Mouse (Mus musculus) adrenal gland, postnatal 36 days (tissue): ENCODE measurements around the gene H2afb2. TPM values are rescaled to one million over a fixed set of nuclear protein-coding genes. Genes with fewer than 3 reads are reported as not detected.

ENCODE experiments used
- DNase-seq, 2 experiments: peaks; one replicate each; pipeline ENCODE4 v3.0.0; 2021; ENCODE audit warnings: mixed read lengths in 1 of 2
- long read RNA-seq, 2 experiments: library from polyadenylated mRNA; stranded (forward); transcript quantifications; one replicate each; pipeline ENCODE4 v2.0.0; 2021; ENCODE audit warnings: borderline sequencing depth in 2 of 2
- total RNA-seq, 2 experiments: library from RNA; stranded (reverse); gene quantifications; 2 replicates each; pipeline ENCODE4 v1.2.3; 2021

H2afb2 gene
- total RNA-seq = not detected
- long read RNA-seq, experiment 1 = 0 reads
- long read RNA-seq, experiment 2 = 0 reads

DNA sequence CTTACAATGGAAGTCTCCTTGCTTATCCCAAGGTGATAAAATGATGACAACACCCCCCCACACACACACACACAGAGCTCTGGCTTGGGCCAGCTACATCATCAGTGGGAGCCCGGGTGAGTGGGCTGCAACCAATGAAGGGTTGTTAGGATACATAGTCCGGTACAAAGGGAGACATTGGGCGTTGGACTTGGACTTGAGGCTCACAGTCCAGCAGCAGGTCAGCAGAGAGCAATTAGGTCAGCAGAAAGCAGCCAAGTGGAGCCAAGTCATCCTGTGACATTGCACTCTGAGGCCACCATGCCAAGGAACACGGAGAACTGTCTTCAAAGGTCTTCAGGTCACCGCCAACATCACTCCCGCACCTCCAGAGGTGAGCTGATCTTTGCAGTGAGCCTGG lies at the start of gene H2afb2:
H2afb2 (plus strand) TSS at position 301 of the 400 bp plus-strand sequence.
- DNase-seq = no peak

Other genes with a start within 250 kb of the H2afb2 start
- gene Cpxcr1, start 232.2 kb upstream of the H2afb2 start, total RNA-seq = not detected